Mouse (Mus musculus) adrenal gland, postnatal 10 days (tissue): Measurements from ENCODE around the gene Gm49388. TPM values are rescaled to one million over a fixed set of nuclear protein-coding genes. Genes with fewer than 3 reads are reported as not detected.
"Not testable (repeated sequence)": the region's sequence is repeated elsewhere in the genome, so short reads cannot be mapped to it uniquely, and the experiment has no call there.

Experiments
- DNase-seq: peaks from one replicate; pipeline ENCODE4 v3.0.0; 2021; ENCODE audit warnings: mixed read lengths
- total RNA-seq, 2 experiments: library from RNA; stranded (reverse); gene quantifications; 2 replicates each; pipeline ENCODE4 v1.2.3; 2021

Gm49388 gene
- total RNA-seq, 2 experiments from 2014 or later = 4.7 to 5.6 TPM

- peak; percentile 28 for DNase-seq
Observed at GRCm38 (mm10) chr7:127768346-127768996, 16.9 kb upstream of the Gm49388 start.

- DNase-seq = peak; percentile 96
Observed at GRCm38 (mm10) chr7:127768997-127769593, 16.3 kb upstream of the Gm49388 start.

- DNase-seq = peak; percentile 93
Observed at GRCm38 (mm10) chr7:127769651-127770038, 15.8 kb upstream of the Gm49388 start, which contains the start of gene Orai3. TSS of gene Orai3 (plus strand) at chr7:127769815.

GRCm38 (mm10) chr7:127770039-127770905 lies 15.1 kb upstream of the Gm49388 start:
- peak; percentile 23 for DNase-seq

- DNase-seq = no peak
Observed at GRCm38 (mm10) chr7:127771262-127771661, 14.1 kb upstream of the Gm49388 start.

- DNase-seq = peak; percentile 27
Observed at GRCm38 (mm10) chr7:127772080-127772479, 13.3 kb upstream of the Gm49388 start.

GRCm38 (mm10) chr7:127772557-127772956 lies 12.9 kb upstream of the Gm49388 start:
- DNase-seq = no peak

GRCm38 (mm10) chr7:127773664-127774384 lies 11.6 kb upstream of the Gm49388 start:
- DNase-seq = peak; percentile 88

GRCm38 (mm10) chr7:127775837-127776236 lies 9.6 kb upstream of the Gm49388 start:
- not testable (repeated sequence) for DNase-seq

GRCm38 (mm10) chr7:127776426-127776825 lies 9.0 kb upstream of the Gm49388 start, which contains the start of gene Setd1a:
TSS of gene Setd1a (plus strand) at chr7:127776670.
- DNase-seq = peak; percentile 94

GRCm38 (mm10) chr7:127776878-127777473 lies 8.4 kb upstream of the Gm49388 start:
- DNase-seq = peak; percentile 97

- peak; percentile 81 for DNase-seq
Observed at GRCm38 (mm10) chr7:127777474-127778266, 7.7 kb upstream of the Gm49388 start.

GRCm38 (mm10) chr7:127778350-127778749 lies 7.1 kb upstream of the Gm49388 start:
- DNase-seq = no peak

GRCm38 (mm10) chr7:127797076-127797845 lies 11.9 kb downstream of the Gm49388 start:
- DNase-seq = no peak

GRCm38 (mm10) chr7:127798591-127798990 lies 13.2 kb downstream of the Gm49388 start:
- no peak for DNase-seq

GRCm38 (mm10) chr7:127799211-127799610 lies 13.8 kb downstream of the Gm49388 start:
- no peak for DNase-seq

GRCm38 (mm10) chr7:127799738-127800137 lies 14.3 kb downstream of the Gm49388 start:
- DNase-seq = no peak

GRCm38 (mm10) chr7:127800435-127801009 lies 15.1 kb downstream of the Gm49388 start, which contains the start of gene Hsd3b7:
TSS of gene Hsd3b7 (plus strand) at chr7:127800604.
- peak; percentile 98 for DNase-seq

- peak; percentile 45 for DNase-seq
Observed at GRCm38 (mm10) chr7:127801010-127801621, 15.7 kb downstream of the Gm49388 start.
